Mouse (Mus musculus) lung, embryonic 16.5 days (tissue): ENCODE results near the gene Prkar1a. TPM values are rescaled to one million over a fixed set of nuclear protein-coding genes. Genes with fewer than 3 reads are reported as not detected.

ENCODE experiments used
- ATAC-seq: fragments of 200-750 bp; cut with Nextera tagmentation; 2 replicates; pipeline ENCODE4 v1.8.0; 2017; ENCODE audit warnings: low read depth, mild to moderate bottlenecking, moderate library complexity
- H3K27ac ChIP-seq: fragments of 300-500 bp; sonication (generic); 2 replicates; pipeline ENCODE4 v1.5.1; 2014; ENCODE audit warnings: mild to moderate bottlenecking, control low read depth, low read length
- H3K27me3 ChIP-seq: fragments of 300-500 bp; sonication (generic); 2 replicates; pipeline ENCODE4 v1.6.1; 2014; ENCODE audit warnings: low read depth, low read length, mixed read lengths; ENCODE audit not compliant: control insufficient read depth, insufficient read depth
- H3K36me3 ChIP-seq: fragments of 300-500 bp; sonication (generic); 2 replicates; pipeline ENCODE4 v1.6.1; 2014; ENCODE audit warnings: low read length; ENCODE audit not compliant: control insufficient read depth, insufficient read depth
- H3K4me1 ChIP-seq: fragments of 300-500 bp; sonication (generic); replicated peaks from 2 replicates; pipeline ENCODE4 v1.6.1; 2014; ENCODE audit warnings: low read length, mixed read lengths; ENCODE audit not compliant: control insufficient read depth, insufficient read depth
- H3K4me2 ChIP-seq: fragments of 300-500 bp; sonication (generic); 2 replicates; pipeline ENCODE4 v1.6.1; 2014; ENCODE audit warnings: low read depth, low read length, control low read depth
- H3K4me3 ChIP-seq: fragments of 300-500 bp; sonication (generic); 2 replicates; pipeline ENCODE4 v1.5.1; 2014; ENCODE audit warnings: mild to moderate bottlenecking, low read length, control low read depth
- H3K9ac ChIP-seq: fragments of 300-500 bp; sonication (generic); 2 replicates; pipeline ENCODE4 v1.6.1; 2014; ENCODE audit warnings: low read length, control low read depth
- H3K9me3 ChIP-seq: fragments of 300-500 bp; sonication (generic); 2 replicates; pipeline ENCODE4 v1.6.1; 2016; ENCODE audit warnings: low read length; ENCODE audit not compliant: control insufficient read depth
- WGBS: fragments of 180-500 bp; shearing (Covaris S2); extraction: QIAGEN DNeasy Blood & Tissue Kit; methylation state at CpG from one replicate; pipeline ENCODE4 v1.1.7; 2014; 5-methylcytosine and 5-hydroxymethylcytosine counted together
- polyA plus RNA-seq: library from polyadenylated mRNA; unstranded; fragments of >200 nt; fragmentation: Nextera tagmentation; extraction: Ambion mirVana; gene quantifications from 2 replicates; pipeline ENCODE4 v1.2.1, GENCODE M21; 2015

The Prkar1a gene
- polyA plus RNA-seq, 1 experiment from 2014 or later = 407 TPM

- Histone ChIP-seq H3K4me2 (no peak overlapping the region), H3K27me3 (no peaks in the 10 kb centered on the region), H3K9me3 (no peaks in the 10 kb centered on the region), H3K27ac (no peak overlapping the region), H3K9ac (no peak overlapping the region), H3K36me3 (0 out of 2 replicates have a peak, but pooled peaks cover 2% of the 10 kb centered on the region), H3K4me1 (peaks cover 11% of the 10 kb centered on the region), H3K4me3 (no peak overlapping the region)
- ATAC-seq = no peak
- WGBS = 81% methylated on average over 3 of the region's 3 CpGs
These were observed 26.0 kb downstream of the Prkar1a start for GRCm38 (mm10) chr11:109675208-109675607.

DNA sequence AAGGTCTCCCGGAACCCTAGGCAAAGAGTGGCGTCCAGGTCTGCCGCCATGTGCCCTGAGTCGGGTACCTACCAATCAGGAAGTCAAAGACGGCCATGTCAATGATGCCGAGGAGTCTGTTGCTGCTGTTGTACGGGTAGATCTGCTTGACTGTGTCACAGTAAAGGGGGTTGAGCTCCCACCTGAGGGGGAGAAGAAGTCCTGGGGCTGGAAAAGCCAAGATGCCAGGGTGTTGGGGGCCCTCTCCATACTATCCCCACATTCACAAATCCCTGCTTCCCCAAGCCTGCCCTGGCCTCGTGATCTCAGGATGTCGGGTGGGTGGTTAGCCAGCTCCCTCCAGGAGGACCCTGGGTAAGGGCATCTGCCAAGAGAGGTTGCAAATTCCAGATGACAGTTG lies 26.6 kb downstream of the Prkar1a start:
- Histone ChIP-seq H3K27ac (no peak overlapping the region), H3K4me2 (no peak overlapping the region), H3K4me1 (peaks cover 7% of the 10 kb centered on the region), H3K36me3 (0 out of 2 replicates have a peak, but pooled peaks cover under 1% of the 10 kb centered on the region), H3K9ac (no peak overlapping the region), H3K9me3 (no peaks in the 10 kb centered on the region), H3K27me3 (no peaks in the 10 kb centered on the region), H3K4me3 (no peak overlapping the region)
- ATAC-seq = no peak
- WGBS = 86% methylated on average over 9 of the region's 9 CpGs

DNA sequence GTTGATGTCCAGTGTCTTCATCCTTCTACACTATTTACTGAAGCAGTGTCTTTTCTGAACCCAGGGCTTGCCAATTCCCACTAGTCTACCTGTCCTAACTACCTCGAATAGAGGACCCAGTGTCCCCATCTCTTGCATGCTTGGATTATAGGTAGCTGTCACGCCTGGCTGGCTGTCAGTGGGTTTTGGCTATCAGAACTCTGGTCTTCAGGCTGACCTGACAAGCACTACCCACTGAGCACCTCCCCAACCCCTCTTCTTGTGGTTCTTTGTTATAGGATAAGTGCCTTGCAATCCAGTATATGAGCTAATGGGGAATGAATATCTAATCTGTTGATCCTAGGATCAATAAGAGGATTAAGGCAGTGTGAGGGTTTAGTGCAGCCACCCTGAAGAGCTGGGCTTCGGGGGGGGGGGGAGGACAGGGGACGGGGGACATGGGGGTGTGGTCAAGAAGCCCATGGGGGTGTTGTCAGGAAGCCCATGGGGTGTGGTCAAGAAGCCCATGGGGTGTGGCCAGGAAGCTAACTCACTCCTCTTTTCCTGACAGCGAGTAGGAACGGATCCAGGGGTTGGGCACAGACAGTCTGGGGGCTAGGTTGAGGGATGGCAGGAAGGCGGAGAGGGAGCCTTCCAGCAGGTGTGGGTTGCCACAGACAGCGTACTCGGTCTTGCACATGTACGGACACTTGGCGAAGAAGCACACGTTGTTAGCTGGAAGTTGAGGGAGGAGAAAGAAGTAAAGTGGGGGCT lies 27.6 kb downstream of the Prkar1a start:
- no peak overlapping the region for H3K27ac ChIP-seq
- H3K4me1 ChIP-seq = 0 out of 2 replicates have a peak, but pooled peaks cover 3% of the 10 kb centered on the region
- no peaks in the 10 kb centered on the region for H3K27me3 ChIP-seq
- no peak overlapping the region for H3K9ac ChIP-seq
- no peaks in the 10 kb centered on the region for H3K36me3 ChIP-seq
- whole genome bisulfite sequencing = 69% methylated on average over 12 of the region's 12 CpGs
- no peaks in the 10 kb centered on the region for H3K9me3 ChIP-seq
- ATAC-seq = no peak
- H3K4me2 ChIP-seq = no peak overlapping the region
- no peak overlapping the region for H3K4me3 ChIP-seq

DNA sequence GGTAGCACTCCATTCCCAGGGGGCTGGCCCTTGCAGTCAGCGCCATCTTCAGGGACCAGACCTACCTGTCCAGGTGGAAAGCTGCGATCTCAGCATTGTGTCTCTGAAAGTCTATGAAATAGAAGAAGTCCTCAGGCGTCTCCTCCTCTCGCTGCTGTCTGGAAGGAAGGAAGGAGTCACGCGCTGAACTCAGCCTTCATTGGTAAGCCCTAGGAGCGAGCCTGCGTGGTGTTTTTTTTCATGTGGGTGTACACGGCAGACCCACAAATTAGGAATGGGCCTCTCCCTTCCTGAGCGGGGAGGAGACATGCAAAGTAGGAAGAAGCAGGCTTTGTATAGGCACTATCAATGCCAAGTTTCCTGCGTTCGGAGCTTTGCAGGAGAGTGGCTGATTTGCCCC lies 29.1 kb downstream of the Prkar1a start:
- Histone ChIP-seq H3K9ac (no peak overlapping the region), H3K4me3 (no peak overlapping the region), H3K36me3 (no peaks in the 10 kb centered on the region), H3K4me1 (0 out of 2 replicates have a peak, but pooled peaks cover 3% of the 10 kb centered on the region), H3K9me3 (no peaks in the 10 kb centered on the region), H3K4me2 (no peak overlapping the region), H3K27ac (no peak overlapping the region), H3K27me3 (no peaks in the 10 kb centered on the region)
- ATAC-seq = no peak
- WGBS = 76% methylated on average over 12 of the region's 12 CpGs

GRCm38 (mm10) chr11:109680934-109681333 lies 31.7 kb downstream of the Prkar1a start:
- Histone ChIP-seq H3K9ac (no peak overlapping the region), H3K4me1 (0 out of 2 replicates have a peak, but pooled peaks cover 3% of the 10 kb centered on the region), H3K27me3 (no peaks in the 10 kb centered on the region), H3K4me3 (no peak overlapping the region), H3K27ac (no peak overlapping the region), H3K4me2 (no peak overlapping the region), H3K36me3 (no peaks in the 10 kb centered on the region), H3K9me3 (no peaks in the 10 kb centered on the region)
- no peak for ATAC-seq
- 44% methylated on average over 9 of the region's 9 CpGs for WGBS

- Histone ChIP-seq H3K27me3 (no peaks in the 10 kb centered on the region), H3K4me3 (no peak overlapping the region), H3K4me2 (no peak overlapping the region), H3K9me3 (no peaks in the 10 kb centered on the region), H3K4me1 (0 out of 2 replicates have a peak, but pooled peaks cover 3% of the 10 kb centered on the region), H3K27ac (no peak overlapping the region), H3K36me3 (no peaks in the 10 kb centered on the region), H3K9ac (no peak overlapping the region)
- WGBS = 57% methylated on average over 3 of the region's 3 CpGs
- 0 out of 2 replicates have a peak, but pooled peaks have one; percentile 41 for ATAC-seq
These were observed 32.4 kb downstream of the Prkar1a start for GRCm38 (mm10) chr11:109681556-109681955.

- H3K27ac ChIP-seq = no peak overlapping the region
These were observed 33.0 kb downstream of the Prkar1a start for GRCm38 (mm10) chr11:109682221-109682620.

GRCm38 (mm10) chr11:109689539-109689938 lies 40.3 kb downstream of the Prkar1a start:
- no peak for ATAC-seq
- H3K27ac ChIP-seq = no peak overlapping the region
- H3K27me3 ChIP-seq = no peaks in the 10 kb centered on the region
- no peaks in the 10 kb centered on the region for H3K4me1 ChIP-seq
- WGBS = 74% methylated on average over 4 of the region's 4 CpGs
- H3K9ac ChIP-seq = no peak overlapping the region
- H3K36me3 ChIP-seq = no peaks in the 10 kb centered on the region
- H3K9me3 ChIP-seq = no peaks in the 10 kb centered on the region
- H3K4me2 ChIP-seq = no peak overlapping the region
- no peak overlapping the region for H3K4me3 ChIP-seq

More at GRCm38 (mm10) chr11:109682221-109682620, 33.0 kb downstream of the Prkar1a start:
- no peak overlapping the region for H3K4me3 ChIP-seq
- H3K4me1 ChIP-seq = 0 out of 2 replicates have a peak, but pooled peaks cover 3% of the 10 kb centered on the region
- no peak overlapping the region for H3K4me2 ChIP-seq
- H3K9ac ChIP-seq = no peak overlapping the region
- no peaks in the 10 kb centered on the region for H3K9me3 ChIP-seq
- 88% methylated on average over 6 of the region's 6 CpGs for WGBS
- ATAC-seq = no peak
- no peaks in the 10 kb centered on the region for H3K36me3 ChIP-seq
- no peaks in the 10 kb centered on the region for H3K27me3 ChIP-seq

GRCm38 (mm10) chr11:109692737-109693136 lies 43.5 kb downstream of the Prkar1a start:
- no peak for ATAC-seq
- H3K9me3 ChIP-seq = no peaks in the 10 kb centered on the region

More at GRCm38 (mm10) chr11:109692737-109693136, 43.5 kb downstream of the Prkar1a start:
- Histone ChIP-seq H3K4me2 (no peak overlapping the region), H3K27ac (no peak overlapping the region), H3K27me3 (no peaks in the 10 kb centered on the region), H3K9ac (no peak overlapping the region), H3K4me3 (no peak overlapping the region), H3K36me3 (no peaks in the 10 kb centered on the region), H3K4me1 (no peaks in the 10 kb centered on the region)
- 21% methylated on average over 3 of the region's 3 CpGs for WGBS
